Mouse (Mus musculus): Measurements from ENCODE around the gene Evx2. TPM values are rescaled to one million over a fixed set of nuclear protein-coding genes. Genes with fewer than 3 reads are reported as not detected.

Evx2 gene
- polyA plus RNA-seq, 1 experiment from 2014 or later = 0.04 TPM

- H3K9ac ChIP-seq = no peak overlapping the region
- H3K27me3 ChIP-seq (replicated peaks) = peaks cover 95% of the 10 kb centered on the region
- 8% methylated on average over 24 of the region's 24 CpGs for WGBS
- H3K36me3 ChIP-seq = no peaks in the 10 kb centered on the region
- no peak overlapping the region for H3K4me2 ChIP-seq (replicated peaks)
- no peak overlapping the region for H3K27ac ChIP-seq
- H3K4me3 ChIP-seq (replicated peaks) = no peak overlapping the region
- H3K4me1 ChIP-seq (replicated peaks) = peaks cover 6% of the 10 kb centered on the region
- no peaks in the 10 kb centered on the region for H3K9me3 ChIP-seq
- no peak for ATAC-seq
Measured at GRCm38 (mm10) chr2:74675666-74676282, 16.4 kb upstream of the Evx2 start.

GRCm38 (mm10) chr2:74674881-74675665 is 15.7 kb upstream of the Evx2 start, which contains the start of gene Hoxd12:
Hoxd12 (plus strand) TSS chr2:74675013.
- H3K9me3 ChIP-seq = no peaks in the 10 kb centered on the region
- no peak for ATAC-seq
- H3K4me1 ChIP-seq (replicated peaks) = peaks cover 6% of the 10 kb centered on the region
- 5% methylated on average over 47 of the region's 47 CpGs for WGBS
- no peak within 1 kb of the TSS for H3K4me2 ChIP-seq (replicated peaks)
- H3K36me3 ChIP-seq = no peaks in the 10 kb centered on the region
- H3K4me3 ChIP-seq (replicated peaks) = no peak within 1 kb of the TSS
- H3K9ac ChIP-seq = no peak within 1 kb of the TSS
- H3K27me3 ChIP-seq (replicated peaks) = peaks cover 93% of the 10 kb centered on the region
- H3K27ac ChIP-seq = no peak within 1 kb of the TSS

GRCm38 (mm10) chr2:74673835-74674425 is 14.6 kb upstream of the Evx2 start:
- ATAC-seq = no peak
- WGBS = 5% methylated on average over 24 of the region's 24 CpGs
- peaks cover 90% of the 10 kb centered on the region for H3K27me3 ChIP-seq (replicated peaks)
- H3K27ac ChIP-seq = no peak overlapping the region
- no peak overlapping the region for H3K4me3 ChIP-seq (replicated peaks)
- H3K4me2 ChIP-seq (replicated peaks) = no peak overlapping the region
- no peaks in the 10 kb centered on the region for H3K9me3 ChIP-seq
- peaks cover 4% of the 10 kb centered on the region for H3K4me1 ChIP-seq (replicated peaks)
- H3K9ac ChIP-seq = no peak overlapping the region
- H3K36me3 ChIP-seq = no peaks in the 10 kb centered on the region

- peaks cover 14% of the 10 kb centered on the region for H3K4me1 ChIP-seq (replicated peaks)
Measured at GRCm38 (mm10) chr2:74672481-74673362, 13.4 kb upstream of the Evx2 start.

GRCm38 (mm10) chr2:74671847-74672246 is 12.5 kb upstream of the Evx2 start:
- no peak overlapping the region for H3K9ac ChIP-seq
- H3K27ac ChIP-seq = no peak overlapping the region
- H3K36me3 ChIP-seq = no peaks in the 10 kb centered on the region
- peaks cover 14% of the 10 kb centered on the region for H3K4me1 ChIP-seq (replicated peaks)
- no peak for ATAC-seq
- 19% methylated on average over 5 of the region's 5 CpGs for WGBS
- H3K4me3 ChIP-seq (replicated peaks) = no peak overlapping the region
- H3K27me3 ChIP-seq (replicated peaks) = peaks cover 90% of the 10 kb centered on the region
- H3K9me3 ChIP-seq = no peaks in the 10 kb centered on the region
- 0 out of 2 replicates have a peak overlapping the region, but pooled peaks have one; percentile 1 for H3K4me2 ChIP-seq (replicated peaks)

More at GRCm38 (mm10) chr2:74672481-74673362, 13.4 kb upstream of the Evx2 start:
- ATAC-seq = peak; percentile 54
- Histone ChIP-seq H3K36me3 (no peaks in the 10 kb centered on the region), H3K4me2 (replicated peaks) (peak overlapping the region; percentile 64), H3K4me3 (replicated peaks) (peak overlapping the region; percentile 28), H3K9me3 (no peaks in the 10 kb centered on the region), H3K27ac (no peak overlapping the region), H3K9ac (no peak overlapping the region), H3K27me3 (replicated peaks) (peaks cover 91% of the 10 kb centered on the region)
- 5% methylated on average over 40 of the region's 40 CpGs for WGBS

GRCm38 (mm10) chr2:74670632-74671188 is 11.4 kb upstream of the Evx2 start:
- Histone ChIP-seq H3K27ac (no peak overlapping the region), H3K4me1 (replicated peaks) (peaks cover 14% of the 10 kb centered on the region), H3K4me3 (replicated peaks) (no peak overlapping the region), H3K36me3 (no peaks in the 10 kb centered on the region), H3K27me3 (replicated peaks) (peaks cover 88% of the 10 kb centered on the region), H3K9me3 (no peaks in the 10 kb centered on the region), H3K9ac (no peak overlapping the region), H3K4me2 (replicated peaks) (no peak overlapping the region)
- 7% methylated on average over 3 of the region's 3 CpGs for WGBS
- no peak for ATAC-seq

- no peak overlapping the region for H3K4me2 ChIP-seq (replicated peaks)
Measured at GRCm38 (mm10) chr2:74669650-74670235, 10.4 kb upstream of the Evx2 start.

GRCm38 (mm10) chr2:74669230-74669578 is 9.8 kb upstream of the Evx2 start:
- no peak overlapping the region for H3K9ac ChIP-seq
- H3K4me3 ChIP-seq (replicated peaks) = no peak overlapping the region
- H3K27me3 ChIP-seq (replicated peaks) = peaks cover 86% of the 10 kb centered on the region
- H3K4me1 ChIP-seq (replicated peaks) = peaks cover 14% of the 10 kb centered on the region
- H3K27ac ChIP-seq = no peak overlapping the region
- H3K9me3 ChIP-seq = no peaks in the 10 kb centered on the region
- H3K36me3 ChIP-seq = no peaks in the 10 kb centered on the region
- no peak for ATAC-seq
- H3K4me2 ChIP-seq (replicated peaks) = no peak overlapping the region
- 1% methylated on average over 3 of the region's 3 CpGs for WGBS

More at GRCm38 (mm10) chr2:74669650-74670235, 10.4 kb upstream of the Evx2 start:
- Histone ChIP-seq H3K36me3 (no peaks in the 10 kb centered on the region), H3K9ac (no peak overlapping the region), H3K27me3 (replicated peaks) (peaks cover 86% of the 10 kb centered on the region), H3K9me3 (no peaks in the 10 kb centered on the region), H3K4me1 (replicated peaks) (peaks cover 14% of the 10 kb centered on the region), H3K4me3 (replicated peaks) (no peak overlapping the region), H3K27ac (no peak overlapping the region)
- no peak for ATAC-seq
- WGBS = 2% methylated on average over 14 of the region's 14 CpGs

- Histone ChIP-seq H3K4me3 (replicated peaks) (peak overlapping the region; percentile 43), H3K27ac (no peak overlapping the region), H3K4me1 (replicated peaks) (peaks cover 14% of the 10 kb centered on the region), H3K4me2 (replicated peaks) (peak overlapping the region; percentile 87), H3K27me3 (replicated peaks) (peaks cover 86% of the 10 kb centered on the region), H3K36me3 (no peaks in the 10 kb centered on the region), H3K9me3 (no peaks in the 10 kb centered on the region), H3K9ac (no peak overlapping the region)
- ATAC-seq = peak; percentile 69
- WGBS = under 1% methylated on average over 59 of the region's 74 CpGs
Measured at GRCm38 (mm10) chr2:74668370-74669229, 9.2 kb upstream of the Evx2 start.

- no peak within 1 kb of the TSS for H3K9ac ChIP-seq
- no peaks in the 10 kb centered on the region for H3K36me3 ChIP-seq
- H3K4me2 ChIP-seq (replicated peaks) = peak within 1 kb of the TSS; percentile 87
- no peak within 1 kb of the TSS for H3K27ac ChIP-seq
- ATAC-seq = peak; percentile 68
- H3K4me3 ChIP-seq (replicated peaks) = peak within 1 kb of the TSS; percentile 43
- H3K4me1 ChIP-seq (replicated peaks) = peaks cover 13% of the 10 kb centered on the region
- under 1% methylated on average over 42 of the region's 51 CpGs for WGBS
- H3K27me3 ChIP-seq (replicated peaks) = peaks cover 85% of the 10 kb centered on the region
- no peaks in the 10 kb centered on the region for H3K9me3 ChIP-seq
Measured at GRCm38 (mm10) chr2:74667842-74668357, 8.5 kb upstream of the Evx2 start, which contains the start of gene Hoxd13. Hoxd13 (plus strand) TSS chr2:74668310.

All from intestine, embryonic 15.5 days (tissue).